Comparison of ENCODE assay signal across 8 mouse cellular contexts in the genomic region with DNA sequence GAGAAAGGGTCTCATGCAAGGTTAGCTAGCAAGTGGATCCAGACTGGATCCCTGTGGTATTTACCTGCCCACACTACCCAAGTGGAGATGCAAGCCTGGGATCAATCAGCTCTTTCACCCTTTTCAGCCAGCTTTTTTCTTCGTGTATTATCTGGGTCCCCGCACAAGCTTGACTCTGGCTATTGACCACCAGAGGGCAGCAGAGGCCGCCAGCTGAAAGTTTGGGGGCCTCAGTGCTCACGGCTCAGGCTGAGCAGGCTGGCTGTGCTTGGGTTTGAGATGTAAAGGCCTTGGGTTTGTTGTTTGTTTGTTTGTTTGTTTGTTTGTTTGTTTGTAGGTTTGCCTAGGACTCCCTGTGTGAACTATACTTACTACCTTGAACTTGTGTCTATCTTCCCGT. TPM values are rescaled to one million over a fixed set of nuclear protein-coding genes. Genes with fewer than 3 reads are reported as not detected.
DNase-seq lines count a peak whose midpoint lies in the region; ATAC-seq and TF ChIP-seq lines count a peak whose summit lies in the region.

No protein-coding gene starts in this region.

- no peak overlapping the region for H3K4me3 ChIP-seq in forebrain, embryonic 13.5 days
- no peak overlapping the region for H3K4me3 ChIP-seq in hindbrain, embryonic 13.5 days
- no peak overlapping the region for H3K4me3 ChIP-seq in midbrain, embryonic 10.5 days
- no peak overlapping the region for H3K4me3 ChIP-seq in small intestine, adult 2 months (ENCODE audit: low read depth, low read length)

- intact Hi-C loops in left cerebral cortex, postnatal 36 days (cut with DNase I) = loop anchor here (1.0 to 2.0 kb wide), 2 partner anchors 31 to 93 kb away; no protein-coding TSS in a partner anchor

- peak; percentile 99 for TF ChIP-seq CTCF in small intestine, adult 2 months (IDR thresholded peaks at IDR 0.05; ENCODE audit: extremely low read depth, insufficient read length, insufficient replicate concordance, low read depth, low read length)

- H3K27ac ChIP-seq in forebrain, embryonic 13.5 days = no peak overlapping the region
- H3K27ac ChIP-seq in hindbrain, embryonic 13.5 days = no peak overlapping the region
- H3K27ac ChIP-seq in midbrain, embryonic 10.5 days (replicated peaks) = no peak overlapping the region
- peak overlapping the region; percentile 42 for H3K27ac ChIP-seq in small intestine, adult 2 months (ENCODE audit: insufficient read depth, low read depth, low read length)

- ATAC-seq in forebrain, embryonic 13.5 days = peak; percentile 58
- peak; percentile 34; the same call in 1 of the 2 replicates for ATAC-seq in hindbrain, embryonic 13.5 days (ENCODE audit: low FRiP score)

- H3K27me3 ChIP-seq in forebrain, embryonic 13.5 days = no peaks in the 10 kb centered on the region
- H3K27me3 ChIP-seq in hindbrain, embryonic 13.5 days = 0 out of 2 replicates have a peak, but pooled peaks cover 4% of the 10 kb centered on the region
- 0 out of 2 replicates have a peak, but pooled peaks cover 5% of the 10 kb centered on the region for H3K27me3 ChIP-seq in midbrain, embryonic 10.5 days (ENCODE audit: low read depth, poor library complexity, severe bottlenecking)
- H3K27me3 ChIP-seq in small intestine, adult 2 months (ENCODE audit: control insufficient read depth, insufficient read depth, low read length) = no peaks in the 10 kb centered on the region

- peak; percentile 81 for DNase-seq in layer of hippocampus, adult 11-12 months (ENCODE audit: low spot score)
- no peak for DNase-seq in layer of hippocampus, adult 9-11 months
- DNase-seq in cerebellum, adult 11 months = peak; percentile 74
- peak; percentile 61 to 65 for DNase-seq in left cerebral cortex, postnatal 36 days (ENCODE audit: low spot score in 2 of 2)
- DNase-seq in midbrain, embryonic 10.5 days (ENCODE audit: low spot score) = peak; percentile 85

- H3K9me3 ChIP-seq in forebrain, embryonic 13.5 days (replicated peaks) = no peaks in the 10 kb centered on the region
- H3K9me3 ChIP-seq in hindbrain, embryonic 13.5 days = no peaks in the 10 kb centered on the region
- H3K9me3 ChIP-seq in midbrain, embryonic 10.5 days (replicated peaks) = no peaks in the 10 kb centered on the region

- 9% methylated on average over 5 of the region's 5 CpGs for WGBS in forebrain, embryonic 13.5 days
- 14% methylated on average over 5 of the region's 5 CpGs for WGBS in hindbrain, embryonic 13.5 days
- 9% methylated on average over 5 of the region's 5 CpGs for WGBS in midbrain, embryonic 10.5 days
- WGBS in small intestine, adult 2 months = 12% methylated on average over 5 of the region's 5 CpGs

- H3K4me2 ChIP-seq in forebrain, embryonic 13.5 days = no peak overlapping the region
- no peak overlapping the region for H3K4me2 ChIP-seq in hindbrain, embryonic 13.5 days

- H3K36me3 ChIP-seq in forebrain, embryonic 13.5 days (ENCODE audit: poor library complexity, severe bottlenecking) = no peaks in the 10 kb centered on the region
- no peaks in the 10 kb centered on the region for H3K36me3 ChIP-seq in hindbrain, embryonic 13.5 days
- H3K36me3 ChIP-seq in midbrain, embryonic 10.5 days = no peaks in the 10 kb centered on the region
- no peaks in the 10 kb centered on the region for H3K36me3 ChIP-seq in small intestine, adult 2 months (ENCODE audit: control insufficient read depth, insufficient read depth, low read length)

- H3K4me1 ChIP-seq in forebrain, embryonic 13.5 days = peaks cover 40% of the 10 kb centered on the region
- peaks cover 38% of the 10 kb centered on the region for H3K4me1 ChIP-seq in hindbrain, embryonic 13.5 days (replicated peaks)
- peaks cover 42% of the 10 kb centered on the region for H3K4me1 ChIP-seq in midbrain, embryonic 10.5 days
- H3K4me1 ChIP-seq in small intestine, adult 2 months (ENCODE audit: control insufficient read depth, insufficient read depth, insufficient read length, low read length) = peaks cover 3% of the 10 kb centered on the region; the same call in 1 of the 2 replicates

- TF ChIP-seq POLR2A in small intestine, adult 2 months (IDR thresholded peaks at IDR 0.05; ENCODE audit: low read depth, low read length) = no peak

- no peak overlapping the region for H3K9ac ChIP-seq in forebrain, embryonic 13.5 days
- H3K9ac ChIP-seq in hindbrain, embryonic 13.5 days = no peak overlapping the region

RNA-seq across cellular contexts. Expression of gene Gnai2, which starts 10.4 kb away (rescaled TPM):
- 397 and 426 TPM in 2 replicates for polyA plus RNA-seq in forebrain, embryonic 13.5 days (2015; fragmentation: Nextera tagmentation; extraction: Ambion mirVana)
- polyA plus RNA-seq in hindbrain, embryonic 13.5 days (2015; fragmentation: Nextera tagmentation; extraction: Ambion mirVana) = 335 and 338 TPM in 2 replicates
- total RNA-seq in left cerebral cortex, postnatal 36 days (2021) = 100 to 1,000 TPM; 215 to 221 TPM
- 629 and 656 TPM in 2 replicates for polyA plus RNA-seq in midbrain, embryonic 10.5 days (2016; fragmentation: Nextera tagmentation; extraction: Ambion mirVana)
- 264 and 501 TPM in 2 replicates for polyA plus RNA-seq in small intestine, adult 2 months (2012; rRNA removed)

RNA-seq across cellular contexts. Expression of gene Slc38a3, which starts 23.8 kb away (rescaled TPM):
- polyA plus RNA-seq in forebrain, embryonic 13.5 days (2015; fragmentation: Nextera tagmentation; extraction: Ambion mirVana) = 14.3 and 14.6 TPM in 2 replicates
- polyA plus RNA-seq in hindbrain, embryonic 13.5 days (2015; fragmentation: Nextera tagmentation; extraction: Ambion mirVana) = 25.3 and 26.2 TPM in 2 replicates
- 10 to 100 TPM; 66.3 to 66.8 TPM for total RNA-seq in left cerebral cortex, postnatal 36 days (2021)
- 9.3 and 11.6 TPM in 2 replicates for polyA plus RNA-seq in midbrain, embryonic 10.5 days (2016; fragmentation: Nextera tagmentation; extraction: Ambion mirVana)
- polyA plus RNA-seq in small intestine, adult 2 months (2012; rRNA removed) = 2.8 and 48.7 TPM in 2 replicates

RNA-seq across cellular contexts. Expression of gene Gnat1, which starts 33.9 kb away (rescaled TPM):
- polyA plus RNA-seq in forebrain, embryonic 13.5 days (2015; fragmentation: Nextera tagmentation; extraction: Ambion mirVana) = 1.3 and 1.8 TPM in 2 replicates
- 1.8 TPM in 2 replicates for polyA plus RNA-seq in hindbrain, embryonic 13.5 days (2015; fragmentation: Nextera tagmentation; extraction: Ambion mirVana)
- 1 to 10 TPM in 1 of 2 experiments, under 1 TPM in 1; 0.41 to 1.2 TPM for total RNA-seq in left cerebral cortex, postnatal 36 days (2021)
- 3.2 and 3.6 TPM in 2 replicates for polyA plus RNA-seq in midbrain, embryonic 10.5 days (2016; fragmentation: Nextera tagmentation; extraction: Ambion mirVana)
- 0.13 and 0.17 TPM in 2 replicates for polyA plus RNA-seq in small intestine, adult 2 months (2012; rRNA removed)

RNA-seq across cellular contexts. Expression of gene Sema3b, which starts 36.5 kb away (rescaled TPM):
- 1.8 and 2.0 TPM in 2 replicates for polyA plus RNA-seq in forebrain, embryonic 13.5 days (2015; fragmentation: Nextera tagmentation; extraction: Ambion mirVana)
- 3.4 and 4.2 TPM in 2 replicates for polyA plus RNA-seq in hindbrain, embryonic 13.5 days (2015; fragmentation: Nextera tagmentation; extraction: Ambion mirVana)
- total RNA-seq in left cerebral cortex, postnatal 36 days (2021) = 1 to 10 TPM; 2.6 to 3.1 TPM
- polyA plus RNA-seq in midbrain, embryonic 10.5 days (2016; fragmentation: Nextera tagmentation; extraction: Ambion mirVana) = 1.8 and 3.2 TPM in 2 replicates
- 33.5 and 55.4 TPM in 2 replicates for polyA plus RNA-seq in small intestine, adult 2 months (2012; rRNA removed)

RNA-seq across cellular contexts. Expression of gene Ifrd2, which starts 58.1 kb away (rescaled TPM):
- 15.4 and 20.8 TPM in 2 replicates for polyA plus RNA-seq in forebrain, embryonic 13.5 days (2015; fragmentation: Nextera tagmentation; extraction: Ambion mirVana)
- polyA plus RNA-seq in hindbrain, embryonic 13.5 days (2015; fragmentation: Nextera tagmentation; extraction: Ambion mirVana) = 11.8 and 14.1 TPM in 2 replicates
- total RNA-seq in left cerebral cortex, postnatal 36 days (2021) = 10 to 100 TPM; 11.1 to 13.8 TPM
- polyA plus RNA-seq in midbrain, embryonic 10.5 days (2016; fragmentation: Nextera tagmentation; extraction: Ambion mirVana) = 46.3 and 56.8 TPM in 2 replicates
- 33.2 and 55.4 TPM in 2 replicates for polyA plus RNA-seq in small intestine, adult 2 months (2012; rRNA removed)
